Mouse (Mus musculus): Measurements from ENCODE around the gene Cst7. TPM values are rescaled to one million over a fixed set of nuclear protein-coding genes. Genes with fewer than 3 reads are reported as not detected.

Gene Cst7
- polyA plus RNA-seq, 1 experiment from 2014 or later: 0.40 TPM

DNA sequence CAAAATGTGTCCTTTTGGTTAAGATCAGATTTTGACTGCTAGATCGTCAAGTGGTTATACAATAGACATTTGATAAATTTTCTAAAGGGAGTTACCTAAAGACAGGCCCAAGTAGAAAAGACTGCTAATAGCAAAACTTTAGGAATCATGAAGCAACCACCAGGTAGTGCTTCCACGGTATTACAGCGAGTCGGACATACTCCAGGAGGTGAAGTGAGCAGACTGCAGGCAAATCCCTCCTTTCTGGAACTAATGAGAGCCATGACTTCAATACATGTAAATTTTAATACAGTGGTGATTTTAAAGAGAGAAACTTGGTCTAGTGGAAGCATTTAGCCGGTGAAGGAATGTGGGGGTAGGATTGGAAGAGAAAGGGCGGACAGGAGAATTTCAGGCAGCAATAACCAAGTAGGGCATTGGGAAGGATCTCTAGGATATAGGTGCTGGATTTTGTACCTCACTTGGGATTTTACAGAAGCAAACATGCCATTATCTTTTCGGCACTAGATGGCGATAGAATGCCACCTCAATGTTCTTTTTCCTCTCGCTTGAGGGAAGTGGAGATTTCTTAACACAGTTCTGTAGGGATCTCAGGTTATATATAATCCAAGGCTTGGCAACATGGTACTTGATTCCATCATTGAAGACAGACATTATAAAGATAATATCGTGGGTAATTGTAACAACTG, 38.8 kb downstream of the Cst7 start:
- H3K27me3 ChIP-seq (ENCODE audit: control insufficient read depth, insufficient read depth, low read length): no peaks in the 10 kb centered on the region
- DNase-seq (ENCODE audit: low spot score): peak; percentile 56
- H3K4me3 ChIP-seq (ENCODE audit: low read depth, low read length): peak overlapping the region; percentile 83
- H3K4me2 ChIP-seq (ENCODE audit: low read depth): peak overlapping the region; percentile 86
- H3K9me3 ChIP-seq (ENCODE audit: control insufficient read depth, low read length): no peaks in the 10 kb centered on the region
- H3K9ac ChIP-seq (ENCODE audit: low read length): peak overlapping the region; percentile 72; the same call in 1 of the 2 replicates
- H3K4me1 ChIP-seq (ENCODE audit: control insufficient read depth, insufficient read depth, low read length): no peaks in the 10 kb centered on the region; the same call in 1 of the 2 replicates
- no peak overlapping the region for H3K27ac ChIP-seq (ENCODE audit: low read depth, low read length)
- H3K36me3 ChIP-seq (ENCODE audit: control insufficient read depth, insufficient read depth, low read length): no peaks in the 10 kb centered on the region
- ATAC-seq (ENCODE audit: insufficient read depth, low FRiP score, low TSS enrichment): peak; percentile 54
- WGBS: 3% methylated on average over 10 of the region's 10 CpGs

DNA sequence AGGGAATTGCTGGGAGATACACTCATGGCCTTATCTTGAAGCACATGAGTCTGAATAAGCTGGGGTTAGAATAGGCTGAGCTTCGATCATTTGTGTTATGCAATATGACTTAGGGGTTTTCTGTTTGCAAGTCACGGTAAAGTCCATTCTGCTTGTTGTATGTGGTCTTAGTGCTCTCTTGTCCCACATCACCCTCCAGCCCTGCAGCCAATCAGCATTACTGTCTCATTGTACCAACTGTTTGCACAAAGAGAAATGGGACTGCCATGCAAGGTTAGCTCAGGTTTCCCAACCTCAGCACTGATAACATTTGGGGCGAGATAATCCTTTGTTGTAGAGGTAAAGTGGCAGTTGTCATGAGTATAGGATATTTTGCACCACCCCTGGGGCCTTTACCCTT, 39.9 kb downstream of the Cst7 start:
- WGBS: 87% methylated on average over 3 of the region's 3 CpGs
- DNase-seq (ENCODE audit: low spot score): no peak
- Histone ChIP-seq H3K27ac (ENCODE audit: low read depth, low read length) (no peak overlapping the region), H3K36me3 (ENCODE audit: control insufficient read depth, insufficient read depth, low read length) (no peaks in the 10 kb centered on the region), H3K4me1 (ENCODE audit: control insufficient read depth, insufficient read depth, low read length) (no peaks in the 10 kb centered on the region; the same call in 1 of the 2 replicates), H3K27me3 (ENCODE audit: control insufficient read depth, insufficient read depth, low read length) (no peaks in the 10 kb centered on the region), H3K9me3 (ENCODE audit: control insufficient read depth, low read length) (no peaks in the 10 kb centered on the region), H3K4me3 (ENCODE audit: low read depth, low read length) (no peak overlapping the region), H3K4me2 (ENCODE audit: low read depth) (no peak overlapping the region), H3K9ac (ENCODE audit: low read length) (no peak overlapping the region)
- no peak for ATAC-seq (ENCODE audit: insufficient read depth, low FRiP score, low TSS enrichment)

DNA sequence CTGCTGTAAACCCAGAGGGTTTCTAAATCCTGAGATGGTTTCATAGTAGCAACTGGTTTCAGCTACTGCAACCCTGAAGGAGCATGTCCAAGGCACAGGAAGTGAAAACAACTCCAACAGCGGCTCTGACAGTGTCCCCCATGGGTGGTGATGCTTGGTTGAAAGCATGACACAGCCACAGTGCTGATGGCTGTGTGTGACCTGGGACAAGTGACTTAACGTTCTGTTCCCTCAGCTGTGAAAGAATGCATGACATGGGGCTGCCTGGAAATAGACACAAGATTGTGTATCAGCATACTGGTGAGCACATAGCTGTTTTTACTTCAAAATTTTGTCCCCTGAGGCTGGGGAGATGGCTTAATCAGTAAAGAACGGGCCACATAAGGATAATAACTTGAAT, 51.5 kb downstream of the Cst7 start:
- Histone ChIP-seq H3K27me3 (ENCODE audit: control insufficient read depth, insufficient read depth, low read length) (no peaks in the 10 kb centered on the region), H3K36me3 (ENCODE audit: control insufficient read depth, insufficient read depth, low read length) (no peaks in the 10 kb centered on the region), H3K27ac (ENCODE audit: low read depth, low read length) (no peak overlapping the region), H3K4me3 (ENCODE audit: low read depth, low read length) (no peak overlapping the region), H3K4me1 (ENCODE audit: control insufficient read depth, insufficient read depth, low read length) (no peaks in the 10 kb centered on the region), H3K9ac (ENCODE audit: low read length) (no peak overlapping the region), H3K9me3 (ENCODE audit: control insufficient read depth, low read length) (no peaks in the 10 kb centered on the region), H3K4me2 (ENCODE audit: low read depth) (no peak overlapping the region)
- no peak for ATAC-seq (ENCODE audit: insufficient read depth, low FRiP score, low TSS enrichment)
- WGBS: 67% methylated on average over 3 of the region's 3 CpGs
- DNase-seq (ENCODE audit: low spot score): no peak

DNA sequence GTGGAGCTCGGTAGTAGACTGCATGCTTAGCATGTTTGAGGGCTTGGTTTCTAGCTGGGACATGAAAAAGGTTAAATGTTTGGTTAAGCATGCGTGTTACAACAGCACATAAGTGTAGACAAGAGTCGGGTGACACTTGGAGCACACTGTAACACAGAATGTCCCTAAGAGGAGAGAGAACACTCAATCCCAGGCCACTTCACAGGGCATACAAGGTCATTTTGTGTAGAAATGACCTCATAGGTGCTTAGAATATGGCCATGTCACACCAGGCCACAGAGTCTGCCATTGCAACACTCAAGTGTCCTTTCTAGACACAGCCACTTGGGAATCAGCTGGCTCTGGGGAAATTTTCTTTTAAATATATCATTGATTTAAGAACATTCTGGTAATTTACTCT, 53.7 kb downstream of the Cst7 start:
- Histone ChIP-seq H3K27me3 (ENCODE audit: control insufficient read depth, insufficient read depth, low read length) (no peaks in the 10 kb centered on the region), H3K9ac (ENCODE audit: low read length) (no peak overlapping the region), H3K9me3 (ENCODE audit: control insufficient read depth, low read length) (no peaks in the 10 kb centered on the region), H3K4me1 (ENCODE audit: control insufficient read depth, insufficient read depth, low read length) (no peaks in the 10 kb centered on the region), H3K36me3 (ENCODE audit: control insufficient read depth, insufficient read depth, low read length) (no peaks in the 10 kb centered on the region), H3K4me3 (ENCODE audit: low read depth, low read length) (no peak overlapping the region), H3K27ac (ENCODE audit: low read depth, low read length) (no peak overlapping the region), H3K4me2 (ENCODE audit: low read depth) (no peak overlapping the region)
- no peak for DNase-seq (ENCODE audit: low spot score)
- WGBS: 95% methylated on average over 3 of the region's 3 CpGs
- ATAC-seq (ENCODE audit: insufficient read depth, low FRiP score, low TSS enrichment): no peak

DNA sequence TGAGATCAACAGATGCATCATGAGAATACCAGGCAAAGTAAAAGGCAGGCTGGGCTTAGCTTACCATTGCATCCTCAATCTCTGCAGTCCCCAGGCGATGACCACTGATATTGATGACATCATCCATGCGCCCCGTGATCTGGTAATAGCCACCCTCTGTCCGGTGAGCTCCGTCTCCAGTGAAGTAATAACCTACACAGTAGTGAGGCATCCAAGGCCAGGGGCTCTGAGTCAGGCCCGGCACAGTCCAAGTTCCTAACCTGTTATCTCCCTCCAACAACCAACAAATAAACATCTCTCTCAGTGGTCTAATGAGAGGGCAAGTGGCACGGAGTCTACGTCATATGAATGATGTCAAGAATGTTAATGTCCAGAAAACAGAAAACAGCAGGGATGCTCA, 54.7 kb downstream of the Cst7 start:
- H3K27me3 ChIP-seq (ENCODE audit: control insufficient read depth, insufficient read depth, low read length): no peaks in the 10 kb centered on the region
- no peaks in the 10 kb centered on the region for H3K4me1 ChIP-seq (ENCODE audit: control insufficient read depth, insufficient read depth, low read length)
- DNase-seq (ENCODE audit: low spot score) (no peak), ATAC-seq (ENCODE audit: insufficient read depth, low FRiP score, low TSS enrichment) (no peak)
- no peak overlapping the region for H3K27ac ChIP-seq (ENCODE audit: low read depth, low read length)
- H3K9me3 ChIP-seq (ENCODE audit: control insufficient read depth, low read length): no peaks in the 10 kb centered on the region
- H3K4me3 ChIP-seq (ENCODE audit: low read depth, low read length): no peak overlapping the region
- no peak overlapping the region for H3K4me2 ChIP-seq (ENCODE audit: low read depth)
- WGBS: 87% methylated on average over 8 of the region's 8 CpGs
- no peak overlapping the region for H3K9ac ChIP-seq (ENCODE audit: low read length)
- H3K36me3 ChIP-seq (ENCODE audit: control insufficient read depth, insufficient read depth, low read length): no peaks in the 10 kb centered on the region

DNA sequence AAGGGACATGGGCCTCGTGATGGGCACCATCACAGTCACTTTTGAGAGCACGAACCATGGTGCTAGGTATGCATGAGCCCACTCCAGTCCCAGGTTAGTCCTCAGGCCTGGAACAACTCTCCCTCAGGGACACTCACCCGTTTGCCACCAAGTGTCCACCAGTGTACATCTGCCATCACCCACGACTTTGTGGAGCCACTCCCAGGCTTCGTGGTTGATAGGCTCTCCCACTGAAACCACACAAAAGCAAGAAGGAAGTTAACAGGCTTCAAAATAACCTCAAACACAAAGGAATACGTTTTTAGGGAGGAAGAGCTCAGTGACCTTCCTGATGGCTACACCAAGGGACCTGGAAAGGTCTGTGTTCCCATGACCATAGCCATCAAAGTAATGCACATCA, 56.9 kb downstream of the Cst7 start:
- H3K9ac ChIP-seq (ENCODE audit: low read length): no peak overlapping the region
- no peak overlapping the region for H3K27ac ChIP-seq (ENCODE audit: low read depth, low read length)
- no peaks in the 10 kb centered on the region for H3K36me3 ChIP-seq (ENCODE audit: control insufficient read depth, insufficient read depth, low read length)
- no peaks in the 10 kb centered on the region for H3K27me3 ChIP-seq (ENCODE audit: control insufficient read depth, insufficient read depth, low read length)
- DNase-seq (ENCODE audit: low spot score): no peak
- no peak overlapping the region for H3K4me2 ChIP-seq (ENCODE audit: low read depth)
- no peak overlapping the region for H3K4me3 ChIP-seq (ENCODE audit: low read depth, low read length)
- H3K4me1 ChIP-seq (ENCODE audit: control insufficient read depth, insufficient read depth, low read length): no peaks in the 10 kb centered on the region
- ATAC-seq (ENCODE audit: insufficient read depth, low FRiP score, low TSS enrichment): no peak
- H3K9me3 ChIP-seq (ENCODE audit: control insufficient read depth, low read length): no peaks in the 10 kb centered on the region
- 75% methylated on average over 6 of the region's 6 CpGs for WGBS

Other genes with a start within 250 kb of the Cst7 start
- gene Gm10130, start 246.7 kb upstream of the Cst7 start, polyA plus RNA-seq (2014; fragmentation: Nextera tagmentation; extraction: Ambion mirVana): 1.4 and 2.9 TPM in 2 replicates
- gene 3300002I08Rik, start 207.7 kb upstream of the Cst7 start, polyA plus RNA-seq (2014; fragmentation: Nextera tagmentation; extraction: Ambion mirVana): 12.6 and 13.0 TPM in 2 replicates
- 8.6 and 9.0 TPM in 2 replicates for gene Zfp442, start 118.9 kb upstream of the Cst7 start, polyA plus RNA-seq (2014; fragmentation: Nextera tagmentation; extraction: Ambion mirVana)
- 0.34 TPM in 1 of 2 replicates, not detected in the other for gene Zfp345, start 85.3 kb upstream of the Cst7 start, polyA plus RNA-seq (2014; fragmentation: Nextera tagmentation; extraction: Ambion mirVana)
- 39.9 and 41.2 TPM in 2 replicates for gene Apmap, start 38.2 kb downstream of the Cst7 start, polyA plus RNA-seq (2014; fragmentation: Nextera tagmentation; extraction: Ambion mirVana)
- 18.4 and 21.5 TPM in 2 replicates for gene Acss1, start 98.1 kb downstream of the Cst7 start, polyA plus RNA-seq (2014; fragmentation: Nextera tagmentation; extraction: Ambion mirVana)
- 0.91 and 0.99 TPM in 2 replicates for gene Vsx1, start 118.9 kb downstream of the Cst7 start, polyA plus RNA-seq (2014; fragmentation: Nextera tagmentation; extraction: Ambion mirVana)
- gene Entpd6, start 178.6 kb downstream of the Cst7 start, polyA plus RNA-seq (2014; fragmentation: Nextera tagmentation; extraction: Ambion mirVana): 30.7 and 31.2 TPM in 2 replicates
- 50.2 and 52.8 TPM in 2 replicates for gene Pygb, start 216.3 kb downstream of the Cst7 start, polyA plus RNA-seq (2014; fragmentation: Nextera tagmentation; extraction: Ambion mirVana)